Mouse (Mus musculus): ENCODE measurements at regions not wholly inside any gene's neighbourhood (a gene's known extent, or its start where the extent isn't known, plus 50 kb on each side); places are given as distances from the start of the nearest gene placed in this dataset.
A peak's percentile ranks its signal among the peaks of the same experiment; 100 is the strongest.
"Not testable (repeated sequence)": the region's sequence is repeated elsewhere in the genome, so short reads cannot be mapped to it uniquely, and the experiment has no call there.

GRCm38 (mm10) chr5:149871521-149871920 lies 147.0 kb upstream of the Rxfp2 start:
- Histone ChIP-seq H3K4me2 (ENCODE audit: low read length) (no peak overlapping the region), H3K4me1 (replicated peaks; ENCODE audit: control insufficient read depth, insufficient read depth, low read length) (no peaks in the 10 kb centered on the region; the same call in 1 of the 2 replicates), H3K9me3 (ENCODE audit: control insufficient read depth, low read length) (no peaks in the 10 kb centered on the region), H3K9ac (ENCODE audit: low read length) (no peak overlapping the region), H3K4me3 (ENCODE audit: low read depth, low read length) (no peak overlapping the region), H3K27me3 (replicated peaks; ENCODE audit: control insufficient read depth, insufficient read depth, low read length) (no peaks in the 10 kb centered on the region), H3K27ac (ENCODE audit: low read depth) (no peak overlapping the region), H3K36me3 (ENCODE audit: control insufficient read depth, insufficient read depth, low read length) (no peaks in the 10 kb centered on the region)
- DNase-seq (ENCODE audit: low spot score) (no peak), ATAC-seq (replicated peaks; ENCODE audit: low FRiP score, low TSS enrichment, low read depth) (no peak)
- WGBS: 30% methylated on average over 2 of the region's 2 CpGs

GRCm38 (mm10) chr5:149873482-149874002 lies 144.9 kb upstream of the Rxfp2 start:
- Histone ChIP-seq H3K27me3 (replicated peaks; ENCODE audit: control insufficient read depth, insufficient read depth, low read length) (no peaks in the 10 kb centered on the region), H3K9me3 (ENCODE audit: control insufficient read depth, low read length) (no peaks in the 10 kb centered on the region), H3K9ac (ENCODE audit: low read length) (no peak overlapping the region), H3K4me1 (replicated peaks; ENCODE audit: control insufficient read depth, insufficient read depth, low read length) (no peaks in the 10 kb centered on the region), H3K27ac (ENCODE audit: low read depth) (no peak overlapping the region), H3K4me3 (ENCODE audit: low read depth, low read length) (no peak overlapping the region), H3K36me3 (ENCODE audit: control insufficient read depth, insufficient read depth, low read length) (no peaks in the 10 kb centered on the region), H3K4me2 (ENCODE audit: low read length) (0 out of 2 replicates have a peak overlapping the region, but pooled peaks have one; percentile 15)
- ATAC-seq (replicated peaks; ENCODE audit: low FRiP score, low TSS enrichment, low read depth) (peak; percentile 50; the same call in 1 of the 2 replicates), DNase-seq (ENCODE audit: low spot score) (no peak)
- 30% methylated on average over 9 of the region's 9 CpGs for WGBS

GRCm38 (mm10) chr5:149874342-149874741 lies 144.1 kb upstream of the Rxfp2 start:
- Histone ChIP-seq H3K27me3 (replicated peaks; ENCODE audit: control insufficient read depth, insufficient read depth, low read length) (no peaks in the 10 kb centered on the region), H3K4me2 (ENCODE audit: low read length) (no peak overlapping the region), H3K27ac (ENCODE audit: low read depth) (no peak overlapping the region), H3K4me1 (replicated peaks; ENCODE audit: control insufficient read depth, insufficient read depth, low read length) (no peaks in the 10 kb centered on the region), H3K36me3 (ENCODE audit: control insufficient read depth, insufficient read depth, low read length) (no peaks in the 10 kb centered on the region), H3K9ac (ENCODE audit: low read length) (no peak overlapping the region), H3K4me3 (ENCODE audit: low read depth, low read length) (no peak overlapping the region), H3K9me3 (ENCODE audit: control insufficient read depth, low read length) (no peaks in the 10 kb centered on the region)
- 90% methylated on average over 2 of the region's 2 CpGs for WGBS
- DNase-seq (ENCODE audit: low spot score): no peak
- no peak for ATAC-seq (replicated peaks; ENCODE audit: low FRiP score, low TSS enrichment, low read depth)

- H3K4me3 ChIP-seq (ENCODE audit: low read depth, low read length); H3K27ac ChIP-seq (ENCODE audit: low read depth); H3K9me3 ChIP-seq (ENCODE audit: control insufficient read depth, low read length); H3K9ac ChIP-seq (ENCODE audit: low read length); ATAC-seq (replicated peaks; ENCODE audit: low FRiP score, low TSS enrichment, low read depth); H3K36me3 ChIP-seq (ENCODE audit: control insufficient read depth, insufficient read depth, low read length); H3K4me2 ChIP-seq (ENCODE audit: low read length); DNase-seq (ENCODE audit: low spot score); H3K4me1 ChIP-seq (replicated peaks; ENCODE audit: control insufficient read depth, insufficient read depth, low read length); H3K27me3 ChIP-seq (replicated peaks; ENCODE audit: control insufficient read depth, insufficient read depth, low read length): not testable (repeated sequence)
Measured at GRCm38 (mm10) chr5:149892453-149892852, 126.0 kb upstream of the Rxfp2 start.

- Histone ChIP-seq H3K27ac (ENCODE audit: low read depth) (no peak overlapping the region), H3K4me2 (ENCODE audit: low read length) (no peak overlapping the region), H3K4me1 (replicated peaks; ENCODE audit: control insufficient read depth, insufficient read depth, low read length) (no peaks in the 10 kb centered on the region; the same call in 1 of the 2 replicates), H3K9ac (ENCODE audit: low read length) (no peak overlapping the region), H3K9me3 (ENCODE audit: control insufficient read depth, low read length) (no peaks in the 10 kb centered on the region), H3K36me3 (ENCODE audit: control insufficient read depth, insufficient read depth, low read length) (no peaks in the 10 kb centered on the region), H3K27me3 (replicated peaks; ENCODE audit: control insufficient read depth, insufficient read depth, low read length) (no peaks in the 10 kb centered on the region), H3K4me3 (ENCODE audit: low read depth, low read length) (no peak overlapping the region)
- no peak for DNase-seq (ENCODE audit: low spot score)
- no peak for ATAC-seq (replicated peaks; ENCODE audit: low FRiP score, low TSS enrichment, low read depth)
- 52% methylated on average over 3 of the region's 3 CpGs for WGBS
Measured at GRCm38 (mm10) chr5:149906927-149907326, 111.5 kb upstream of the Rxfp2 start.

- Histone ChIP-seq H3K4me1 (replicated peaks; ENCODE audit: control insufficient read depth, insufficient read depth, low read length) (no peaks in the 10 kb centered on the region; the same call in 1 of the 2 replicates), H3K27me3 (replicated peaks; ENCODE audit: control insufficient read depth, insufficient read depth, low read length) (no peaks in the 10 kb centered on the region), H3K9me3 (ENCODE audit: control insufficient read depth, low read length) (no peaks in the 10 kb centered on the region), H3K4me3 (ENCODE audit: low read depth, low read length) (no peak overlapping the region), H3K4me2 (ENCODE audit: low read length) (no peak overlapping the region), H3K9ac (ENCODE audit: low read length) (no peak overlapping the region), H3K36me3 (ENCODE audit: control insufficient read depth, insufficient read depth, low read length) (no peaks in the 10 kb centered on the region), H3K27ac (ENCODE audit: low read depth) (no peak overlapping the region)
- DNase-seq (ENCODE audit: low spot score): no peak
- no peak for ATAC-seq (replicated peaks; ENCODE audit: low FRiP score, low TSS enrichment, low read depth)
- 64% methylated on average over 4 of the region's 4 CpGs for WGBS
Measured at GRCm38 (mm10) chr5:149908376-149909078, 109.9 kb upstream of the Rxfp2 start.

- 36% methylated on average over 13 of the region's 13 CpGs for WGBS
- DNase-seq (ENCODE audit: low spot score): no peak
- H3K4me2 ChIP-seq (ENCODE audit: low read length): no peak overlapping the region; the same call in 1 of the 2 replicates
- no peak overlapping the region for H3K9ac ChIP-seq (ENCODE audit: low read length)
- ATAC-seq (replicated peaks; ENCODE audit: low FRiP score, low TSS enrichment, low read depth): no peak
- H3K27me3 ChIP-seq (replicated peaks; ENCODE audit: control insufficient read depth, insufficient read depth, low read length): no peaks in the 10 kb centered on the region
- H3K4me3 ChIP-seq (ENCODE audit: low read depth, low read length): no peak overlapping the region
- H3K9me3 ChIP-seq (ENCODE audit: control insufficient read depth, low read length): no peaks in the 10 kb centered on the region
- no peaks in the 10 kb centered on the region; the same call in 1 of the 2 replicates for H3K4me1 ChIP-seq (replicated peaks; ENCODE audit: control insufficient read depth, insufficient read depth, low read length)
- no peaks in the 10 kb centered on the region for H3K36me3 ChIP-seq (ENCODE audit: control insufficient read depth, insufficient read depth, low read length)
- no peak overlapping the region for H3K27ac ChIP-seq (ENCODE audit: low read depth)
Measured at GRCm38 (mm10) chr5:149909108-149909739, 109.3 kb upstream of the Rxfp2 start.

- H3K9ac ChIP-seq (ENCODE audit: low read length): no peak overlapping the region
- no peaks in the 10 kb centered on the region; the same call in 1 of the 2 replicates for H3K4me1 ChIP-seq (replicated peaks; ENCODE audit: control insufficient read depth, insufficient read depth, low read length)
- ATAC-seq (replicated peaks; ENCODE audit: low FRiP score, low TSS enrichment, low read depth) (no peak), DNase-seq (ENCODE audit: low spot score) (no peak)
- WGBS: 32% methylated on average over 8 of the region's 8 CpGs
- no peak overlapping the region for H3K4me2 ChIP-seq (ENCODE audit: low read length)
- no peaks in the 10 kb centered on the region for H3K27me3 ChIP-seq (replicated peaks; ENCODE audit: control insufficient read depth, insufficient read depth, low read length)
- H3K27ac ChIP-seq (ENCODE audit: low read depth): no peak overlapping the region
- H3K36me3 ChIP-seq (ENCODE audit: control insufficient read depth, insufficient read depth, low read length): no peaks in the 10 kb centered on the region
- no peak overlapping the region for H3K4me3 ChIP-seq (ENCODE audit: low read depth, low read length)
- H3K9me3 ChIP-seq (ENCODE audit: control insufficient read depth, low read length): no peaks in the 10 kb centered on the region
Measured at GRCm38 (mm10) chr5:149909971-149910370, 108.5 kb upstream of the Rxfp2 start.
